In genomic region chr9:65759992-65760391, GRCm38 (mm10) we compare ENCODE assay signal across 14 mouse cellular contexts.
"Had no signal": no experiment of that assay in that cellular context is flagged by ENCODE, and none has a peak within 500 bp of the region (broad histone marks: within the 10 kb centered on the region; RNA-seq: fewer than 3 reads in every experiment).

No protein-coding gene starts in this region.

- H3K9me3 ChIP-seq: limb, embryonic 13.5 days; midbrain, embryonic 10.5 days; neural tube, embryonic 12.5 days had no signal

- H3K9ac ChIP-seq: limb, embryonic 13.5 days; liver, embryonic 14.5 days; neural tube, embryonic 12.5 days had no signal

- H3K27ac ChIP-seq: limb, embryonic 13.5 days; liver, embryonic 14.5 days; midbrain, embryonic 10.5 days; neural tube, embryonic 12.5 days had no signal

- H3K4me1 ChIP-seq: midbrain, embryonic 10.5 days had no signal

- DNase-seq: kidney, adult 18-20 months; kidney, postnatal 10 days; kidney, postnatal 4 days; left cerebral cortex, postnatal 4 days; midbrain, embryonic 14.5 days; thymus, adult 2 months; thymus, postnatal 25 days had no signal

- H3K4me3 ChIP-seq: layer of hippocampus, adult 2 months; limb, embryonic 13.5 days; midbrain, embryonic 10.5 days; neural tube, embryonic 12.5 days had no signal

- H3K27me3 ChIP-seq: limb, embryonic 13.5 days; neural tube, embryonic 12.5 days had no signal

- ATAC-seq: hindbrain, embryonic 16.5 days; inflammation-experienced regulatory T-cells, adult 6 months had no signal

- H3K4me2 ChIP-seq: limb, embryonic 13.5 days; neural tube, embryonic 12.5 days had no signal
